In genomic region chr2:68421002-68421401, GRCm38 (mm10) we compare ENCODE assay signal across 16 mouse cellular contexts. TPM values are rescaled to one million over a fixed set of nuclear protein-coding genes. Genes with fewer than 3 reads are reported as not detected.
DNase-seq lines count a peak whose midpoint lies in the region; ATAC-seq and TF ChIP-seq lines count a peak whose summit lies in the region.
"Had no signal": no experiment of that assay in that cellular context is flagged by ENCODE, and none has a peak within 500 bp of the region (broad histone marks: within the 10 kb centered on the region; RNA-seq: fewer than 3 reads in every experiment).

No protein-coding gene starts in this region.

- H3K4me1 ChIP-seq in heart, embryonic 12.5 days (replicated peaks), result peaks cover 48% of the 10 kb centered on the region
- H3K4me1 ChIP-seq in lung, embryonic 14.5 days (ENCODE audit: insufficient read depth), result no peaks in the 10 kb centered on the region
- H3K4me1 ChIP-seq in lung, adult 2 months (ENCODE audit: control insufficient read depth, insufficient read depth, low read length), result no peaks in the 10 kb centered on the region
- peaks cover 14% of the 10 kb centered on the region for H3K4me1 ChIP-seq in intestine, embryonic 16.5 days (ENCODE audit: control insufficient read depth, insufficient read depth, low read length)
- H3K4me1 ChIP-seq: limb, embryonic 12.5 days; midbrain, embryonic 12.5 days; neural tube, embryonic 15.5 days; stomach, embryonic 15.5 days had no signal

- H3K9me3 ChIP-seq in heart, embryonic 12.5 days (replicated peaks), result no peaks in the 10 kb centered on the region
- H3K9me3 ChIP-seq in lung, embryonic 14.5 days (ENCODE audit: low read depth, low read length), result no peaks in the 10 kb centered on the region
- no peaks in the 10 kb centered on the region for H3K9me3 ChIP-seq in intestine, embryonic 16.5 days (ENCODE audit: control insufficient read depth, low read length)
- H3K9me3 ChIP-seq: limb, embryonic 12.5 days; midbrain, embryonic 12.5 days; neural tube, embryonic 15.5 days; stomach, embryonic 15.5 days had no signal

- H3K27ac ChIP-seq in heart, embryonic 12.5 days (ENCODE audit: poor library complexity, severe bottlenecking), result peak overlapping the region; percentile 40
- H3K27ac ChIP-seq in lung, embryonic 14.5 days (ENCODE audit: low read depth), result no peak overlapping the region
- peak overlapping the region; percentile 72 for H3K27ac ChIP-seq in intestine, embryonic 16.5 days (ENCODE audit: low read length)
- H3K27ac ChIP-seq: limb, embryonic 12.5 days; midbrain, embryonic 12.5 days; neural tube, embryonic 15.5 days; stomach, embryonic 15.5 days had no signal

- peak overlapping the region; percentile 30; the same call in 1 of the 2 replicates for H3K4me2 ChIP-seq in heart, embryonic 12.5 days
- no peak overlapping the region for H3K4me2 ChIP-seq in lung, embryonic 14.5 days
- peak overlapping the region; percentile 22; the same call in 1 of the 2 replicates for H3K4me2 ChIP-seq in intestine, embryonic 16.5 days (ENCODE audit: low read depth, low read length)
- H3K4me2 ChIP-seq: limb, embryonic 12.5 days; midbrain, embryonic 12.5 days; neural tube, embryonic 15.5 days; stomach, embryonic 15.5 days had no signal

- no peak overlapping the region for H3K4me3 ChIP-seq in heart, embryonic 12.5 days
- H3K4me3 ChIP-seq in lung, embryonic 14.5 days (ENCODE audit: low read depth, low read length), result no peak overlapping the region
- no peak overlapping the region for H3K4me3 ChIP-seq in lung, adult 2 months (replicated peaks; ENCODE audit: extremely low read depth, low read depth, low read length)
- H3K4me3 ChIP-seq in intestine, embryonic 16.5 days (ENCODE audit: low read length), result no peak overlapping the region; the same call in 1 of the 2 replicates
- H3K4me3 ChIP-seq: limb, embryonic 12.5 days; midbrain, embryonic 12.5 days; neural tube, embryonic 15.5 days; stomach, embryonic 15.5 days had no signal

- H3K27me3 ChIP-seq in heart, embryonic 12.5 days (replicated peaks), result no peaks in the 10 kb centered on the region
- no peaks in the 10 kb centered on the region for H3K27me3 ChIP-seq in lung, embryonic 14.5 days (ENCODE audit: insufficient read depth, low read length)
- no peaks in the 10 kb centered on the region for H3K27me3 ChIP-seq in intestine, embryonic 16.5 days (replicated peaks; ENCODE audit: control insufficient read depth, insufficient read depth, low read length)
- H3K27me3 ChIP-seq: limb, embryonic 12.5 days; midbrain, embryonic 12.5 days; neural tube, embryonic 15.5 days; stomach, embryonic 15.5 days had no signal

- no peak for DNase-seq in heart, postnatal 10 days
- DNase-seq in lung, embryonic 14.5 days, result no peak
- DNase-seq in lung, adult 2 months, result no peak
- DNase-seq in layer of hippocampus, adult 9-11 months, result no peak
- no peak for DNase-seq in embryo, embryonic 10.5 days (ENCODE audit: low spot score)
- DNase-seq: cerebellum, postnatal 14 days; kidney, postnatal 10 days; lung, postnatal 36 days; thymus, postnatal 25 days had no signal

- 15% methylated on average over 6 of the region's 6 CpGs for WGBS in heart, embryonic 12.5 days
- WGBS in lung, embryonic 14.5 days, result 40% methylated on average over 6 of the region's 6 CpGs
- WGBS in lung, adult 2 months, result 71% methylated on average over 6 of the region's 6 CpGs
- WGBS in intestine, embryonic 16.5 days, result 31% methylated on average over 6 of the region's 6 CpGs

- no peak overlapping the region for H3K9ac ChIP-seq in heart, embryonic 12.5 days
- no peak overlapping the region for H3K9ac ChIP-seq in lung, embryonic 14.5 days
- H3K9ac ChIP-seq in intestine, embryonic 16.5 days (ENCODE audit: low read depth, low read length), result peak overlapping the region; percentile 43; the same call in 1 of the 2 replicates
- H3K9ac ChIP-seq: limb, embryonic 12.5 days; midbrain, embryonic 12.5 days; neural tube, embryonic 15.5 days; stomach, embryonic 15.5 days had no signal

- TF ChIP-seq CTCF in lung, embryonic 14.5 days (IDR thresholded peaks at IDR 0.05; ENCODE audit: low read depth), result no peak
- TF ChIP-seq CTCF in lung, adult 2 months (IDR thresholded peaks at IDR 0.05; ENCODE audit: insufficient read depth, low read length), result no peak

- intact Hi-C loops in heart, postnatal 10 days (cut with DNase I), result no loop called here

- no peak for TF ChIP-seq POLR2A in lung, adult 2 months (IDR thresholded peaks at IDR 0.05; ENCODE audit: borderline replicate concordance, extremely low read depth, low read depth, low read length)

- H3K36me3 ChIP-seq in heart, embryonic 12.5 days, result peaks cover 3% of the 10 kb centered on the region; the same call in 1 of the 2 replicates
- no peaks in the 10 kb centered on the region for H3K36me3 ChIP-seq in lung, embryonic 14.5 days (ENCODE audit: insufficient read depth)
- no peaks in the 10 kb centered on the region for H3K36me3 ChIP-seq in intestine, embryonic 16.5 days (ENCODE audit: control insufficient read depth, insufficient read depth, low read length)
- H3K36me3 ChIP-seq: limb, embryonic 12.5 days; midbrain, embryonic 12.5 days; neural tube, embryonic 15.5 days; stomach, embryonic 15.5 days had no signal

- 0 out of 2 replicates have a peak, but pooled peaks have one; percentile 33 for ATAC-seq in heart, embryonic 12.5 days (ENCODE audit: insufficient number of reproducible peaks, low FRiP score)
- ATAC-seq in lung, embryonic 14.5 days (ENCODE audit: insufficient read depth), result 0 out of 2 replicates have a peak, but pooled peaks have one; percentile 41
- ATAC-seq in intestine, embryonic 16.5 days, result peak; percentile 93
- ATAC-seq: forebrain, embryonic 16.5 days had no signal

RNA-seq across cellular contexts. Expression of gene Stk39, which starts 51.1 kb away (rescaled TPM):
- 75.5 and 77.2 TPM in 2 replicates for polyA plus RNA-seq in heart, embryonic 12.5 days (2016; fragmentation: Nextera tagmentation; extraction: Ambion mirVana)
- total RNA-seq in heart, postnatal 10 days (2021), result 100 to 1,000 TPM; 111 to 145 TPM
- 27.6 and 28.0 TPM in 2 replicates for polyA plus RNA-seq in lung, embryonic 14.5 days (2014; fragmentation: Nextera tagmentation; extraction: Ambion mirVana)
- polyA plus RNA-seq in lung, adult 2 months (2012; rRNA removed), result 3.6 TPM in 2 replicates
- polyA plus RNA-seq in intestine, embryonic 16.5 days (2015; fragmentation: Nextera tagmentation; extraction: Ambion mirVana), result 4.5 and 5.9 TPM in 2 replicates

Comparison
In these comparisons a context has a peak if more than half of its experiments do, and no peak if none do; other contexts are left out.
1. ATAC-seq: peak in every context shown above with its lines; median percentile 93 in intestine, embryonic 16.5 days; 41 in lung, embryonic 14.5 days; 33 in heart, embryonic 12.5 days.